Mouse (Mus musculus) hindlimb bud, embryonic 11.5 days (tissue): ENCODE results near the gene Tns1.
"Not testable (repeated sequence)": the region's sequence is repeated elsewhere in the genome, so short reads cannot be mapped to it uniquely, and the experiment has no call there.

Experiments
- DNase-seq: peaks from one replicate; pipeline ENCODE4 v3.0.0-alpha.2; 2012; ENCODE audit warnings: low read depth, low spot score; ENCODE audit errors: extremely low spot score

Gene Tns1

GRCm38 (mm10) chr1:74124021-74124981, at the start of gene Tns1:
Gene Tns1, minus strand, starts transcription at chr1:74124449.
- DNase-seq: no peak

- DNase-seq: no peak
Measured at GRCm38 (mm10) chr1:74172722-74173121, 48.5 kb upstream of the Tns1 start.

GRCm38 (mm10) chr1:74169721-74170120, 45.5 kb upstream of the Tns1 start:
- DNase-seq: no peak

DNA sequence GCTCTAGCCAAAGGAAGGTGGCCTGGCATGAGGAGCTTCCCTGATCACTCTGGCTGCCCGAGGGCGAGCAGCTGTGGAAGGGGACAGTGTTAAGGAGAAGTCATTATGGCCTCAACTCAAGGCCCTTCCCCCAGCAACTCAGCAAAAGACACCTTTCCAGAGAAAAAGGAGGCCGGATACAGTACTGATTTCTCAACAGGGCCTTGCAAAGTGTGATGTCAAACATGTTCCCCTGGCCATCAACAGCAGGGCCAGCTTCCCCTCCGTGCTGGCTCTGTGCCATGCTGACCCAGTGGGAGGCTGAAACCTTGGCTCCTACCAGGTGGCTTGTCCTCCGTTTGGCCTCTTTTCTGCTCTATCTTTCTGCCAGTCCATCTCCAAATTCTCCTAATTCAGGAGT, 42.9 kb upstream of the Tns1 start:
- DNase-seq: no peak

GRCm38 (mm10) chr1:74160036-74160435, 35.8 kb upstream of the Tns1 start:
- DNase-seq: no peak

DNA sequence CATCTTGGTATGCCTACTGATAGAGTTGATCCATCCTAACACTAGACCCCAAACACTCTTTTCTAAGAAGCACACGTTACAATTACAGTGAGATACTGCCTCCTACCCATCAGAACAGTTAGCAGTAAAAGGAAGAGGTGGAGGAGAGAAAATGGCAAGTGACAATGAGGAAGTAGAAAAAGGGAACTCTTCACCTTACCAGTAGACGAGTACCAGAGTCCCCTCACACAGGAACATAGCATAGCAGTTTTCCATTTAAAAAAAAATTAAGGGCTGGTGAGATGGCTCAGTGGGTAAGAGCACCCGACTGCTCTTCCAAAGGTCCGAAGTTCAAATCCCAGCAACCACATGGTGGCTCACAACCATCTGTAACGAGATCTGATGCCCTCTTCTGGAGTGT, 35.4 kb upstream of the Tns1 start:
- not testable (repeated sequence) for DNase-seq

GRCm38 (mm10) chr1:74156381-74156910, 32.2 kb upstream of the Tns1 start:
- no peak for DNase-seq

DNA sequence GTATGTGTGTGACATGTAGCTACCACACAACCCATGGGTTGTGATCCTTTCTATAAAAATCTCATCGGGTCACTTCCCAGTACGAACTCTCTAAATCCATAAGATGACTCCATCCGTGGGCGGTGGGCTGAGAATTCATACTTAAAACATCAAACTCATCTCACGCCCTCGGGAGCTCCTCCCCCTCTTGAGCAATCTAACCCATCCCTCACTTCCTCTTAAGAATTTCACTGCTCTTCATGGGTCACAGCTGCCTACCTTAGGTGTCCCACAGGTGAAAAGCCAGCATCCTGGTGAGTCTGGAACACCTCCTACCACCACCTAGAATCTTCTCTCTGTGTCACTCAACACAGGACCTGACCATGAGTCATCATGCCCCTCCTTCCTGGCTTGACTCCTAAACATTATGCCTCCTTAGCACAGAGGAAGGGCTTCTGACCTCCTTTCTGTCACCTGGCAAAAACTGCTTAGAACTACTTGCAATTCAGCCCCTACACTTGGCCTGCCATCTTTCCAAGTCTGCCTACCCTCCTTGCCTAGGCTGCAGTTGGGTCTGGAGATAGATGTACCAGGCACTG, 31.3 kb upstream of the Tns1 start:
- no peak for DNase-seq

- no peak for DNase-seq
Measured at GRCm38 (mm10) chr1:74153461-74154184, 29.4 kb upstream of the Tns1 start, which contains the start of gene Cxcr2. Gene Cxcr2, plus strand, starts transcription at chr1:74153989.

DNA sequence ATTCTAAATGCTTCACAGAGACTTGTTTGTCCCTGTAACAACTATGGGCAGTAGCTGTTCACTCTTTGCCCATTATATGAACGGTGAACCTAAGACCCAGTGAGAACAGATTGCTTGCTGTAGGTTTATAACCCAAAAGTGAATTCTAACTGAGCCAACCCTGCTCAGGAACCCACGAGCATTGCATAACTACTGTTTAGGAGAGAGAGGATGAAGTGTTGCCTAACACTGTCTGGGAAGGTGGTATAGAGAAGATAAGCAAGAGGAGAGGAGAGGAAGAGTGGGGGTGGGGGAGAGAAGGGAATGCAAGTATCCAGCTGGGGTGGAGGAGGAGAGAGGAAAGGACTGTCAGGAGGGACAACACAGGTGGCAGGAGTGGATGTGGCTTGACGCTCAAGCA, 26.8 kb upstream of the Tns1 start:
- no peak for DNase-seq

DNA sequence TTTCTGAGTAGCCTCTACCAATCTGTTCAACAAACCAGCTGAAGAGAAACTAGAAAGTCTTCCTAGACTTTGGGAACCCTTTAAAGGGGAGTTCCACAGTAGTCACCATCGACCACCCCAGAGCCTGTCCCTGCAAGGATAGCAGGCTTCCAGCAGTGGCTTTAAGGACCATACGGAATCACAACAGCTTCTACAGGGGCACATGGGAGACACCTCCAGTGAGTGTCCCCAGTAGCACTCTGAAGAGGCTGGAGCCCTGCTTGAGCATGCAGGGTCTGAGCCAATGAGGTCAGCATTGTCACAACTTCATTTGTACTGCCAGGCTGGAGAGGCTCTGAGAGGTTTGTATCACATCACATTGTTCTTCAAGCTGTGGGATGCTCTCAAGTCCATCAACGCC, 25.9 kb upstream of the Tns1 start:
- no peak for DNase-seq

DNA sequence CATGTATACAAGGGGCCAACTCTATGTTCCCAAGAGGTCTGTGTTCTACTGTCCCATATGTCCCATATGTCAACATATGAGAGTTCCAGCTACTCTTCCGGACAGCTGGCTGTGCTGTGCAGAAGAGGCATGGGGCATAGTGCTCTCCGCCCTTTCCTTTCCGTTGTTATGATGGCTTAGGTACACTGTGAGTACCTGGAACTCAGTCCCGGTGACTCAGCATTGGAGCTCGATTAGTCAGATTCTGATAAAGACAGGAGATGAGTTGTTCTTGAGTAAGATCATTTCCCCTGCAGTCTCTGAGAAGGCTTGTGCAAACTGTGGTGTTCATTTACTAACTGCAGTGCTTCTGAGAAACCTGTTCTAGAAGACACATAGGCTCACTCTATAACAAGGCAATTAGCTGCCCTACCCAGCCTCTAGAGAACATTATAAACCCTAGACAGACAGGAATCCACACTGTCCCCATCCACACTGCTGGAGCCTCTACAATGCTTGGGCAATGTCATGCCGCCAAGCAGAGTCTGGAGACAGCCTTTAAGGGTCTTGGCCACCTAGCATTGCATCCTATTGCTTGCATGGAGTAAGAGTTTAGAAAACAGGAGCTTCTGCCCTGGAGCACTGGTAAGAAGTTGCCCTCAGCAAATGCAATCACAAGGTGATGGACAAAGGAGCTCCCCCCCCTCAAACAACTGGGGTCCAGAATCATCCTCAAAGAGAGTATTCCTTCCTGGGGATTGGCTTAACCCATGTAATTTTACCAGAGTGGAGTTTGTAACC, 25.0 kb upstream of the Tns1 start:
- no peak for DNase-seq

- DNase-seq: no peak
Measured at GRCm38 (mm10) chr1:74141781-74142180, 17.5 kb upstream of the Tns1 start.

- no peak for DNase-seq
Measured at GRCm38 (mm10) chr1:74139415-74139814, 15.2 kb upstream of the Tns1 start.

- no peak for DNase-seq
Measured at GRCm38 (mm10) chr1:74135326-74135950, 11.2 kb upstream of the Tns1 start.

DNA sequence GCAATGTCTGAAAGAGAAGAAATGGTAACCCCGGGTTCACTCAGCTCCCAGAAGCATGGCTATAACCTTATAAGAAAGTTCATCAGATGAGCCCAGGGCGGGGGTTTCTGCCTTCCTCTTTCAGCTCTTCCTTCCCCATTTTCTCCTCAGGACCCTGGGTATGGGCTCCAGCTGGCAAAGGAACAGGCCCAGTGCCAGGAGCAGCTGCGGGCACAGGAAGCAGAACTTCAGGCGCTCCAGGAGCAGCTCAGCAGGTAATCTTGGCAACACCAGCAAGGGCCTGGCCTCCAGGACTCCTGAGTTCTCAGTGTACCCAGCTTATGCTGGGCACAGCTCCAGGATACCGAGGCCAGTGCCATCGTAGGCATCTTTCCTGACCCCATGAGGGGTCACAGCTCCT, 9.7 kb upstream of the Tns1 start:
- no peak for DNase-seq

GRCm38 (mm10) chr1:74132011-74132410, 7.8 kb upstream of the Tns1 start:
- no peak for DNase-seq

- no peak for DNase-seq
Measured at GRCm38 (mm10) chr1:74130883-74131659, 6.8 kb upstream of the Tns1 start.

DNA sequence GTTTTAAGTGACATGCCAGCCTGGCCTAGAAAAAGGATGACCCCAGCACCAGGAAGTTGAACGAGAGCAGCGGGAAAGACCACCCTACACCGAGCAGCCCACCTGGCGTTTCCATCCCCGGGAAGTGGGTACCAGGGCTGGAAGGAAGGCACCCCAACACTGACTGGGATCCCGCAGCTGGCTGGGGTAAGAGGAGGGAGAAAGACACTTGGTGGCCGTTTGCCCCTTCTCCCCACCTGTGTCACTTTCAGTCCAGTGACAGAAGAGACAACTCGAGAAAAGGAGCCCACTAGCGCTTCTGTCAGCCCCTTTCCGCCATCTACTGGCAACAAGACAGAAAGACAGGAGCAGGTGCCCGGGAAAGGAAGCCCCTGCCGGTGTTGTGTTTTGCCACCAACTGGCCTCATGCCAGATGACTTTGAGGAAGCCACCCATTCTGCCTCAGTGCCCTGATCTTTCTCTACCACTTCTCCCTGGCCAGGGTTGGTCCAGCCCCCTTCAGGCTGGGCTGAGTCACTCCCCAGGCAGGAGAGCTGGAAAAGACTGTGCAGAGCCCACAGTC, 823 bp upstream of the Tns1 start, which contains the start of gene Rufy4:
Gene Rufy4 (plus strand): TSS at position 551 of the 562 bp plus-strand sequence.
- peak; percentile 24 for DNase-seq
